ENCODE assay signal across 8 mouse cellular contexts in genomic region chr12:117160211-117160891, GRCm38 (mm10).
A peak's percentile ranks its signal among the peaks of the same experiment; 100 is the strongest.
DNase-seq lines count a peak whose midpoint lies in the region; ATAC-seq and TF ChIP-seq lines count a peak whose summit lies in the region.

No protein-coding gene starts in this region.

- no peak for ATAC-seq in heart, embryonic 14.5 days (ENCODE audit: insufficient number of reproducible peaks, insufficient read depth, low FRiP score, low read depth)
- ATAC-seq in hindbrain, embryonic 15.5 days (ENCODE audit: low FRiP score, low read depth), result peak; percentile 34; the same call in 1 of the 2 replicates
- ATAC-seq in neural tube, embryonic 11.5 days (ENCODE audit: insufficient read depth, low FRiP score, low TSS enrichment), result no peak
- no peak for ATAC-seq in CD4-positive, CD25-positive, alpha-beta regulatory T cell, adult 4 months

- TF ChIP-seq POLR2A in cortical plate, adult 2 months (IDR thresholded peaks at IDR 0.05; ENCODE audit: extremely low read depth, insufficient read depth, low read length), result no peak

- H3K36me3 ChIP-seq in heart, embryonic 14.5 days (ENCODE audit: control insufficient read depth, insufficient read depth, low read length), result no peaks in the 10 kb centered on the region
- H3K36me3 ChIP-seq in hindbrain, embryonic 15.5 days, result peaks cover 6% of the 10 kb centered on the region; the same call in 1 of the 2 replicates
- no peaks in the 10 kb centered on the region for H3K36me3 ChIP-seq in neural tube, embryonic 11.5 days (ENCODE audit: control insufficient read depth, insufficient read depth, low read length)

- peak overlapping the region; percentile 65 for H3K4me2 ChIP-seq in heart, embryonic 14.5 days (ENCODE audit: low read length)
- H3K4me2 ChIP-seq in hindbrain, embryonic 15.5 days, result peak overlapping the region; percentile 90
- peak overlapping the region; percentile 30 for H3K4me2 ChIP-seq in neural tube, embryonic 11.5 days (ENCODE audit: low read depth)

- H3K4me1 ChIP-seq in heart, embryonic 14.5 days (ENCODE audit: control insufficient read depth in 2 of 2, insufficient read depth in 2 of 2, low read length in 2 of 2), result peaks cover 8 to 10% of the 10 kb centered on the region in 2 experiments; a peak in 3 of 4 replicates
- peaks cover 5% of the 10 kb centered on the region for H3K4me1 ChIP-seq in cortical plate, adult 2 months (ENCODE audit: control insufficient read depth, insufficient read depth, low read length)
- peaks cover 61% of the 10 kb centered on the region for H3K4me1 ChIP-seq in hindbrain, embryonic 15.5 days (replicated peaks)
- peaks cover 41% of the 10 kb centered on the region for H3K4me1 ChIP-seq in neural tube, embryonic 11.5 days (ENCODE audit: control insufficient read depth, insufficient read depth, low read length)

- DNase-seq in heart, postnatal 36 days, result no peak
- DNase-seq in neural tube, embryonic 11.5 days (ENCODE audit: low spot score), result peak; percentile 47
- DNase-seq in left cerebral cortex, adult 8-10 months (ENCODE audit: low spot score in 2 of 2), result no peak
- DNase-seq in gastrocnemius, adult 8-10 months (ENCODE audit: low spot score in 2 of 2), result no peak

- no peak overlapping the region for H3K27ac ChIP-seq in heart, embryonic 14.5 days (replicated peaks in 1 of 2; ENCODE audit: control insufficient read depth in 1 of 2, insufficient read depth in 1 of 2, low read depth in 2 of 2, low read length in 2 of 2)
- H3K27ac ChIP-seq in cortical plate, adult 2 months (ENCODE audit: insufficient read depth, low read length), result 0 out of 2 replicates have a peak overlapping the region, but pooled peaks have one; percentile 5
- peak overlapping the region; percentile 63 for H3K27ac ChIP-seq in hindbrain, embryonic 15.5 days (replicated peaks)
- H3K27ac ChIP-seq in neural tube, embryonic 11.5 days (ENCODE audit: low read depth, low read length), result peak overlapping the region; percentile 17; the same call in 1 of the 2 replicates

- intact Hi-C loops in heart, postnatal 36 days (cut with DNase I), result no loop called here

- peaks cover 80% of the 10 kb centered on the region for H3K27me3 ChIP-seq in heart, embryonic 14.5 days (ENCODE audit: control insufficient read depth, insufficient read depth, low read length)
- 0 out of 2 replicates have a peak, but pooled peaks cover 2% of the 10 kb centered on the region for H3K27me3 ChIP-seq in hindbrain, embryonic 15.5 days
- peaks cover 20% of the 10 kb centered on the region for H3K27me3 ChIP-seq in neural tube, embryonic 11.5 days (ENCODE audit: control insufficient read depth, insufficient read depth, low read length)

- 7% methylated on average over 28 of the region's 30 CpGs for WGBS in heart, embryonic 14.5 days
- 4% methylated on average over 30 of the region's 30 CpGs for WGBS in hindbrain, embryonic 15.5 days
- 3% methylated on average over 30 of the region's 30 CpGs for WGBS in neural tube, embryonic 11.5 days

- H3K4me3 ChIP-seq in heart, embryonic 14.5 days (ENCODE audit: control insufficient read depth in 1 of 2, insufficient read depth in 1 of 2, low read depth in 1 of 2, low read length in 2 of 2), result peak overlapping the region; percentile 21 to 37
- H3K4me3 ChIP-seq in cortical plate, adult 2 months (ENCODE audit: insufficient read depth, low read length), result no peak overlapping the region
- peak overlapping the region; percentile 28 for H3K4me3 ChIP-seq in hindbrain, embryonic 15.5 days
- H3K4me3 ChIP-seq in neural tube, embryonic 11.5 days (ENCODE audit: low read depth, low read length), result peak overlapping the region; percentile 18

- H3K9ac ChIP-seq in heart, embryonic 14.5 days (ENCODE audit: low read length), result peak overlapping the region; percentile 35
- peak overlapping the region; percentile 44 for H3K9ac ChIP-seq in hindbrain, embryonic 15.5 days
- peak overlapping the region; percentile 49 for H3K9ac ChIP-seq in neural tube, embryonic 11.5 days (ENCODE audit: low read length)

- no peak for TF ChIP-seq CTCF in cortical plate, adult 2 months (IDR thresholded peaks at IDR 0.05; ENCODE audit: extremely low read depth, insufficient read depth, low read length)

- H3K9me3 ChIP-seq in heart, embryonic 14.5 days (ENCODE audit: control insufficient read depth, low read length), result no peaks in the 10 kb centered on the region
- no peaks in the 10 kb centered on the region for H3K9me3 ChIP-seq in hindbrain, embryonic 15.5 days
- H3K9me3 ChIP-seq in neural tube, embryonic 11.5 days (ENCODE audit: control insufficient read depth, low read length), result no peaks in the 10 kb centered on the region

Comparison
In these comparisons a context has a peak if more than half of its experiments do, and no peak if none do; other contexts are left out.
1. H3K27ac ChIP-seq: peak in cortical plate, adult 2 months (single experiment), hindbrain, embryonic 15.5 days (single experiment) and neural tube, embryonic 11.5 days (single experiment); none in heart, embryonic 14.5 days (0 of 2).
2. H3K4me2 ChIP-seq: peak in every context shown above with its lines; median percentile 90 in hindbrain, embryonic 15.5 days; 65 in heart, embryonic 14.5 days; 30 in neural tube, embryonic 11.5 days.
3. Peak in every context shown above with its lines, with median percentiles within 50 percentile points of each other: H3K9ac ChIP-seq.